Mouse (Mus musculus) ZHBTc4 (cell line): ENCODE measurements at regions not wholly inside any gene's neighbourhood (a gene's known extent, or its start where the extent isn't known, plus 50 kb on each side); places are given as distances from the start of the nearest gene placed in this dataset.
"Not testable (repeated sequence)": the region's sequence is repeated elsewhere in the genome, so short reads cannot be mapped to it uniquely, and the experiment has no call there.

Source experiments
- DNase-seq: peaks from one replicate; pipeline ENCODE4 v3.0.0-alpha.2; 2011; ENCODE audit warnings: low read depth, low spot score

GRCm38 (mm10) chr16:12700088-12700487 is 409.4 kb upstream of the Ercc4 start:
- no peak for DNase-seq

- DNase-seq = peak; percentile 4
Measured at GRCm38 (mm10) chr16:12703818-12704590, 405.5 kb upstream of the Ercc4 start.

- DNase-seq = no peak
Measured at GRCm38 (mm10) chr16:12706907-12707306, 402.6 kb upstream of the Ercc4 start.

- DNase-seq = not testable (repeated sequence)
Measured at GRCm38 (mm10) chr16:12721368-12721767, 388.1 kb upstream of the Ercc4 start.

GRCm38 (mm10) chr16:12726043-12726442 is 383.4 kb upstream of the Ercc4 start:
- no peak for DNase-seq

- peak; percentile 51 for DNase-seq
Measured at GRCm38 (mm10) chr16:12730167-12730730, 379.2 kb upstream of the Ercc4 start.

- DNase-seq = no peak
Measured at GRCm38 (mm10) chr16:12731588-12731987, 377.9 kb upstream of the Ercc4 start.

GRCm38 (mm10) chr16:12742472-12742871 is 367.0 kb upstream of the Ercc4 start:
- DNase-seq = no peak

GRCm38 (mm10) chr16:12753181-12753580 is 356.3 kb upstream of the Ercc4 start:
- no peak for DNase-seq

GRCm38 (mm10) chr16:12754361-12754760 is 355.1 kb upstream of the Ercc4 start:
- peak; percentile 77 for DNase-seq

- peak; percentile 69 for DNase-seq
Measured at GRCm38 (mm10) chr16:12758594-12758993, 350.9 kb upstream of the Ercc4 start.

GRCm38 (mm10) chr16:12764166-12764565 is 345.3 kb upstream of the Ercc4 start:
- DNase-seq = no peak

GRCm38 (mm10) chr16:12764608-12765007 is 344.9 kb upstream of the Ercc4 start:
- no peak for DNase-seq

GRCm38 (mm10) chr16:12766846-12767245 is 342.6 kb upstream of the Ercc4 start:
- DNase-seq = no peak

- peak; percentile 74 for DNase-seq
Measured at GRCm38 (mm10) chr16:12768161-12768895, 341.2 kb upstream of the Ercc4 start.

- DNase-seq = no peak
Measured at GRCm38 (mm10) chr16:12770482-12770881, 339.0 kb upstream of the Ercc4 start.

GRCm38 (mm10) chr16:12772535-12772934 is 336.9 kb upstream of the Ercc4 start:
- DNase-seq = peak; percentile 39

- DNase-seq = peak; percentile 63
Measured at GRCm38 (mm10) chr16:12775876-12776275, 333.6 kb upstream of the Ercc4 start.

- DNase-seq = peak; percentile 68
Measured at GRCm38 (mm10) chr16:12779079-12779478, 330.4 kb upstream of the Ercc4 start.

GRCm38 (mm10) chr16:12780635-12781034 is 328.8 kb upstream of the Ercc4 start:
- DNase-seq = no peak

GRCm38 (mm10) chr16:12785828-12786227 is 323.7 kb upstream of the Ercc4 start:
- DNase-seq = no peak

- no peak for DNase-seq
Measured at GRCm38 (mm10) chr16:12798523-12798922, 311.0 kb upstream of the Ercc4 start.

GRCm38 (mm10) chr16:12800181-12800580 is 309.3 kb upstream of the Ercc4 start:
- no peak for DNase-seq
